ENCODE assay signal across 9 mouse cellular contexts in the genomic region with DNA sequence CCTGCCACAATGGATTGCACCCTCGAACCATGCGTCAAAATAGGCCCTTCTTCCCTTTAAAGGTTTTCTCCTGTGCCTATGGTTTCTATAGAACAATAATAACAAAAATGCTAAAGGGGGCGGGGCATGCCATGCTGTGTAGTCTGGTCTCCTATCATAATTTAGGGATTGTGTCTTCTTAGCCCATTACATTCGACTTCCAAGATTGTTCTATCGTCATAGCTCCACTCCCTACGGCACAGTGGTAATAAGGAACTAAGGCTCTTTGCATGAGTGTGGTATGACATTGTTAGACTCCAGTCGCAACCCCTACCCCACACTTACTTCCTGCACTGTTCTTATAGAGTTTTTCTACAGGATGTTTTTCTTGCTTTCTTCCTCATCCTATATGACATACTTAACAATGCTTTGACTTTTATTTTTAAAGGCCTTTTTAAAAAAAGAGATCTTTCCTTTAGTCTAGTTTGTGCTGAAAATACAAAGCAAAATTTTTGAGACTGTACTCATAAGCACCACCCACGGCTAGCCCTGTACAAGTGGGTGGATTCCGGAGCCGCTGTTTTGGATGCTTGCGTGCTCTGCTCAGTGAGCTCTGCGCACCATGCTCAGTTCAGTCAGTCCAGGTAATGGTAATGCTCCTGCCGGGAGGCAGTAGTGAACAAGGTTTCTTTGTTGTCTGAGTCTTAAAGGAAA. TPM values are rescaled to one million over a fixed set of nuclear protein-coding genes. Genes with fewer than 3 reads are reported as not detected.
DNase-seq lines count a peak whose midpoint lies in the region; ATAC-seq and TF ChIP-seq lines count a peak whose summit lies in the region.
"Had no signal": no experiment of that assay in that cellular context is flagged by ENCODE, and none has a peak within 500 bp of the region (broad histone marks: within the 10 kb centered on the region; RNA-seq: fewer than 3 reads in every experiment).

No protein-coding gene starts in this region.

- peak; percentile 82 for ATAC-seq in hindbrain, embryonic 14.5 days (ENCODE audit: low FRiP score)
- ATAC-seq in liver, embryonic 14.5 days (ENCODE audit: insufficient read depth) = no peak
- ATAC-seq in stomach, postnatal 0 days (ENCODE audit: low FRiP score, low TSS enrichment) = 0 out of 2 replicates have a peak, but pooled peaks have one; percentile 40

- no peaks in the 10 kb centered on the region for H3K27me3 ChIP-seq in hindbrain, embryonic 14.5 days (ENCODE audit: control insufficient read depth, insufficient read depth, low read length)
- no peaks in the 10 kb centered on the region; the same call in 1 of the 2 replicates for H3K27me3 ChIP-seq in liver, embryonic 14.5 days (ENCODE audit: control insufficient read depth, insufficient read depth, low read length)
- H3K27me3 ChIP-seq in stomach, postnatal 0 days (ENCODE audit: control insufficient read depth, insufficient read depth, low read length) = no peaks in the 10 kb centered on the region

- peak overlapping the region; percentile 60 for H3K4me2 ChIP-seq in hindbrain, embryonic 14.5 days (replicated peaks)
- peak overlapping the region; percentile 29 for H3K4me2 ChIP-seq in liver, embryonic 14.5 days (ENCODE audit: low read depth)
- peak overlapping the region; percentile 58 for H3K4me2 ChIP-seq in stomach, postnatal 0 days (replicated peaks; ENCODE audit: low read depth)

- H3K9ac ChIP-seq in hindbrain, embryonic 14.5 days = peak overlapping the region; percentile 22
- no peak overlapping the region for H3K9ac ChIP-seq in liver, embryonic 14.5 days (replicated peaks)
- no peak overlapping the region for H3K9ac ChIP-seq in stomach, postnatal 0 days (ENCODE audit: low read length)

- TF ChIP-seq POLR2A in cortical plate, adult 2 months (IDR thresholded peaks at IDR 0.05; ENCODE audit: extremely low read depth, insufficient read depth, low read length) = peak; percentile 65

- no peak for TF ChIP-seq EP300 in liver, embryonic 14.5 days (IDR thresholded peaks at IDR 0.05; ENCODE audit: low read depth)
- no peak for TF ChIP-seq EP300 in stomach, postnatal 0 days (optimal IDR thresholded peaks at IDR 0.05)

- TF ChIP-seq CTCF in gastrocnemius, adult 2 months (IDR thresholded peaks at IDR 0.05) = no peak
- no peak for TF ChIP-seq CTCF in cortical plate, adult 2 months (IDR thresholded peaks at IDR 0.05; ENCODE audit: extremely low read depth, insufficient read depth, low read length)
- no peak for TF ChIP-seq CTCF in liver, embryonic 14.5 days (IDR thresholded peaks at IDR 0.05; ENCODE audit: low read depth)
- no peak for TF ChIP-seq CTCF in stomach, postnatal 0 days (IDR thresholded peaks at IDR 0.05; ENCODE audit: low read depth)

- peak overlapping the region; percentile 35; the same call in 1 of the 2 replicates for H3K4me3 ChIP-seq in gastrocnemius, adult 2 months
- peak overlapping the region; percentile 5 for H3K4me3 ChIP-seq in cortical plate, adult 2 months (ENCODE audit: insufficient read depth, low read length)
- H3K4me3 ChIP-seq in hindbrain, embryonic 14.5 days (replicated peaks; ENCODE audit: low read length) = peak overlapping the region; percentile 24
- no peak overlapping the region for H3K4me3 ChIP-seq in liver, embryonic 14.5 days (ENCODE audit: insufficient read depth in 1 of 2, low read depth in 2 of 2, low read length in 2 of 2)
- peak overlapping the region; percentile 29 for H3K4me3 ChIP-seq in stomach, postnatal 0 days (ENCODE audit: low read depth, low read length)

- H3K27ac ChIP-seq in gastrocnemius, adult 2 months = no peak overlapping the region
- no peak overlapping the region for H3K27ac ChIP-seq in cortical plate, adult 2 months (ENCODE audit: insufficient read depth, low read length)
- H3K27ac ChIP-seq in hindbrain, embryonic 14.5 days = no peak overlapping the region
- H3K27ac ChIP-seq in liver, embryonic 14.5 days = no peak overlapping the region
- no peak overlapping the region for H3K27ac ChIP-seq in stomach, postnatal 0 days (replicated peaks)

- H3K36me3 ChIP-seq in hindbrain, embryonic 14.5 days (replicated peaks; ENCODE audit: control insufficient read depth, insufficient read depth) = no peaks in the 10 kb centered on the region
- no peaks in the 10 kb centered on the region for H3K36me3 ChIP-seq in liver, embryonic 14.5 days (replicated peaks; ENCODE audit: control insufficient read depth, insufficient read depth, low read depth)
- no peaks in the 10 kb centered on the region for H3K36me3 ChIP-seq in stomach, postnatal 0 days (ENCODE audit: control insufficient read depth, insufficient read depth, low read length)

- intact Hi-C loops in gastrocnemius, adult 2 months (cut with DNase I) = no loop called here
- intact Hi-C loops in gastrocnemius, postnatal 36 days (cut with DNase I) = no loop called here

- no peaks in the 10 kb centered on the region for H3K4me1 ChIP-seq in cortical plate, adult 2 months (ENCODE audit: control insufficient read depth, insufficient read depth, low read length)
- H3K4me1 ChIP-seq in hindbrain, embryonic 14.5 days (replicated peaks; ENCODE audit: control insufficient read depth, insufficient read depth, low read length) = peaks cover 17% of the 10 kb centered on the region
- 0 out of 4 replicates have a peak, but pooled peaks cover 0 to 2% of the 10 kb centered on the region in 2 experiments for H3K4me1 ChIP-seq in liver, embryonic 14.5 days (replicated peaks; ENCODE audit: control insufficient read depth in 2 of 2, insufficient read depth in 2 of 2, low read length in 1 of 2)
- no peaks in the 10 kb centered on the region for H3K4me1 ChIP-seq in stomach, postnatal 0 days (replicated peaks; ENCODE audit: control insufficient read depth, insufficient read depth)

- no peaks in the 10 kb centered on the region for H3K9me3 ChIP-seq in hindbrain, embryonic 14.5 days (ENCODE audit: control insufficient read depth, low read length)
- H3K9me3 ChIP-seq in liver, embryonic 14.5 days (ENCODE audit: control insufficient read depth, low read length) = no peaks in the 10 kb centered on the region
- no peaks in the 10 kb centered on the region for H3K9me3 ChIP-seq in stomach, postnatal 0 days (ENCODE audit: control insufficient read depth, low read length)

- WGBS in hindbrain, embryonic 14.5 days = 32% methylated on average over 13 of the region's 13 CpGs
- WGBS in liver, embryonic 14.5 days (ENCODE audit: insufficient replicate concordance) = 24% methylated on average over 13 of the region's 13 CpGs
- WGBS in stomach, postnatal 0 days = 30% methylated on average over 13 of the region's 13 CpGs

- DNase-seq in gastrocnemius, adult 2 months = no peak
- no peak for DNase-seq in gastrocnemius, postnatal 4 days (ENCODE audit: low spot score in 2 of 2)
- peak; percentile 46 for DNase-seq in hindbrain, embryonic 14.5 days (ENCODE audit: low spot score)
- DNase-seq in liver, embryonic 14.5 days (ENCODE audit: low read depth in 3 of 3, low spot score in 3 of 3) = no peak
- DNase-seq in stomach, postnatal 0 days (ENCODE audit: low spot score) = no peak
- DNase-seq in gastrocnemius, postnatal 36 days = no peak
- no peak for DNase-seq in cerebellum, postnatal 4 days (ENCODE audit: low spot score in 2 of 2)

RNA-seq across cellular contexts. Expression of a gene that starts 40.6 kb away (rescaled TPM):
- total RNA-seq in gastrocnemius, adult 2 months (2021) = not detected
- total RNA-seq in gastrocnemius, postnatal 4 days (2021) = not detected
- not detected in 2 replicates for polyA plus RNA-seq in cortical plate, adult 2 months (2012; rRNA removed)
- 0.44 TPM in 1 of 2 replicates, not detected in the other for polyA plus RNA-seq in hindbrain, embryonic 14.5 days (2014; fragmentation: Nextera tagmentation; extraction: Ambion mirVana)
- 0.02 TPM in 1 of 2 replicates, not detected in the other for polyA plus RNA-seq in liver, embryonic 14.5 days (2012; rRNA removed)
- polyA plus RNA-seq in liver, embryonic 14.5 days (2014; fragmentation: Nextera tagmentation; extraction: Ambion mirVana) = not detected in 2 replicates
- polyA plus RNA-seq in stomach, postnatal 0 days (2015; fragmentation: Nextera tagmentation; extraction: Ambion mirVana) = 0.06 and 0.29 TPM in 2 replicates
- not detected for total RNA-seq in gastrocnemius, postnatal 36 days (2021)
- total RNA-seq: common myeloid progenitor, adult 5-6 weeks had no signal

Comparison
In these comparisons a context has a peak if more than half of its experiments do, and no peak if none do; other contexts are left out.
1. H3K4me3 ChIP-seq: peak in gastrocnemius, adult 2 months (single experiment), cortical plate, adult 2 months (single experiment), hindbrain, embryonic 14.5 days (single experiment) and stomach, postnatal 0 days (single experiment); none in liver, embryonic 14.5 days (0 of 2).
2. Peak in every context shown above with its lines, with median percentiles within 50 percentile points of each other: H3K4me2 ChIP-seq.